Mouse (Mus musculus): Measurements from ENCODE around the gene Hcar2.

DNA sequence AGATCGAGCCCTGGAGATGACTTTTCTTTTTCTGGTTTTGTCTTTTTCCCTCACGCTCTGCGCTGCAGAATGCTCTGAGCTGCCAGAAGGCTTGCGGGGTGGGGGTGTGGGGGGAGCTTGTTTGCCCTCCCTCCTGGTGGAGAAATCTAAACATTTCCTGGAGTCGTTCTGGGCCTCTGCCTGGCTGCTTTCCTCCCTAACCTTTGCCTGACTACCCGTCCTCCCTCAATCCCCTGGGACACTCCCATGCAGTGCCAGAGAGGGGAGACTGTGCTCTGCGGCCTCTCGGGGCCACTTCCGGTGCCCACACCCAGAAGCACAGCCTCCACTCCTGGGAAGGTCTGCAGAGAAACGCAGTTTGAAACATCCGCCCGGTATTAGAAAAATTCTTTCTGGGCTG is 14.6 kb upstream of the Hcar2 start, which contains the start of gene Hcar1:
- TF ChIP-seq POLR2A (IDR thresholded peaks at IDR 0.05; ENCODE audit: low read depth, low read length) (no peak), CTCF (IDR thresholded peaks at IDR 0.05; ENCODE audit: borderline replicate concordance, insufficient read depth, low read length) (no peak)

Measured in embryonic fibroblast, embryonic 13.5 days (primary cell).